Mouse (Mus musculus): ENCODE data around the gene Ccr8.

DNA sequence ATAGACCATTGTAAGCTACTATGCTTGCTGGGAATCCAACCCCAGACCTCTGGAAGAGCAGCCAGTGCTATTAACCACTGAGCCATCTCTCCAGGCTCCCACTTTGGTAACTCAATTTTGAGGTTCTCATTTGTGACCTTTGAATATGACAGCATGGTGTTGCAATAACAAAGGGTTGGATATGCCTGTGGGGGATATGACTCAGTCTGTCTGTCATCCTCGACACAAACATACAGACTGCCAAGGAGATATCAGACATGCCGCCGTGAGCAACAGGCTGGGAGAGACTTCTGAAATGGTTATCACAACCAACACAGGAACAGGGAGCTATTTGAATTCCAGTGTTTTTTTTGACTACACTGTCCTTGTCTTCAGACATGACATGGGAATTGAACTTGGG is 42.5 kb upstream of the Ccr8 start:
- TF ChIP-seq CTCF (IDR thresholded peaks at IDR 0.05; ENCODE audit: borderline replicate concordance, extremely low read depth, insufficient read depth, insufficient read length) (no peak), POLR2A (IDR thresholded peaks at IDR 0.05; ENCODE audit: borderline replicate concordance, extremely low read depth, insufficient read depth, insufficient read length, poor library complexity, severe bottlenecking) (no peak)

All from brain, embryonic 14.5 days (tissue).